Mouse (Mus musculus) telencephalon, adult 2 months (tissue): Measurements from ENCODE around the gene Paqr7.

Source experiments
- DNase-seq: peaks from one replicate; pipeline ENCODE4 v3.0.0-alpha.2; 2011; ENCODE audit warnings: low read depth, low spot score

The Paqr7 gene

GRCm38 (mm10) chr4:134503686-134504357 lies 7.3 kb downstream of the Paqr7 start:
- no peak for DNase-seq

DNA sequence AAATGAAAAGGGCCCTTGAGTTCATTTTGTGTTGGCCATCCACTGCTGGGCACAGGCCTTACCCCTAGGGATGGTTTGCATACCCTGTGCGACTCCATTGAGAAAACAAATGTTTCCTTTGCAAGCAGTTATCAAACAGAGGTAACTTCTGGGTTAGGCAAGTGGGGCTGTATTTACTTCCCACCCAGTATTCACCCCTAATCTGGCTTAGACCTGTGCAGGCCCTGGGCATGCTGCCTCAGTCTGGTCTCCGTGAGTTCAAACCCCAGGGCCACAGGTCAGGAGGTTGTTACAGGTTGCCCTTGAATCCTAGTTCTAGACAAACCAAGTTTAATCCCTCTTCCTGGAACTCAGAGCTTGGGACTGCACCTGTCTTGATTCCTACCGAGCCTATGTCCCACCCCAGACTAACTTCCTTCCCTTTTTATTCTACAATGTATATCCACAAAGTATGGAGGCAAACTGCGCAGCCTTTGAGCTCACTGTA lies 8.8 kb downstream of the Paqr7 start:
- DNase-seq, result no peak

GRCm38 (mm10) chr4:134505966-134506594 lies 9.6 kb downstream of the Paqr7 start:
- DNase-seq, result no peak

GRCm38 (mm10) chr4:134506713-134507112 lies 10.2 kb downstream of the Paqr7 start:
- DNase-seq, result no peak

- DNase-seq, result no peak
Measured at GRCm38 (mm10) chr4:134510396-134510795, 13.9 kb downstream of the Paqr7 start.

- peak; percentile 80 for DNase-seq
Measured at GRCm38 (mm10) chr4:134510845-134511411, 14.4 kb downstream of the Paqr7 start, which contains the start of gene Aunip. Gene Aunip, plus strand, starts transcription at chr4:134510999.

- DNase-seq, result no peak
Measured at GRCm38 (mm10) chr4:134511730-134512129, 15.2 kb downstream of the Paqr7 start.

DNA sequence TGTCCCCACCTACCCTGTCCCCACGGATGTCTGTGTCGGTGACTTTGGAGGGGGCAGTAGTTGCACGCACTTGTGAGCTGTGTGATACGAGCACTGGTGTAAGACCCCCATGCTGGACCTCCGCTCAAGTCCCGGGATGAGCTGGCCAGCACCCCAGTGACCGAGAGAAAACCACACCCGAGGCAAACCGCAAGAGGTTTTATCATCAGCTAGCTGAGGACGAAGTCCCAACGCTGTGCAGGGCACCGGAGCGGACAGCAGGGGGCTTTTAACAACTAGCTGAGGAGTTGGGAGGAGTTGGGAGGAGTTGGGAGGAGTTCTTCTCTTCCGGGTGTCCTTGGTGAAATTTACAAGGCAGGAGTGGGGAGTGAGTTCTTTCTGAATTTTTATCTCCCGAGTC lies 16.3 kb downstream of the Paqr7 start:
- no peak for DNase-seq

- DNase-seq, result no peak
Measured at GRCm38 (mm10) chr4:134514309-134514930, 17.9 kb downstream of the Paqr7 start.

GRCm38 (mm10) chr4:134515614-134516013 lies 19.1 kb downstream of the Paqr7 start:
- DNase-seq, result no peak

DNA sequence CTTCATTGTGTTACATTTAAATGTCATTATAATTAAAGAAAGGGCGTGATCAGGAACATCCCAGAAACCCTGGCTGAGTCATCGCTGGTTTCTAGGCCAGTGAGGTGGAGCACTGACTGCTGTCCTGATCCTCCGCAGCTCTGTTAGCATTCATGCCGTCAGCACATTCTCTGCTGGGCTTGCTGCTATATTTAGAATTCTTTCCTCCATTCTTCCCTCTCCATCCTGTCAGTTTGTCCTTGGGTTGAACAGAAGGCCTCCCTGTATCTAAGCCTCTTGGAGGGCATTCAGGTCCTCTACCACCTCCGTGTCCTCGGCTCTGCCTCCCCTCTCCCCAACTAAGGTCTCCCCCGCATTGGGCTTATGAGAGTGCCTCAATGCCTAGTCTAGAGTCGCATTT lies 20.5 kb downstream of the Paqr7 start:
- DNase-seq, result no peak

DNA sequence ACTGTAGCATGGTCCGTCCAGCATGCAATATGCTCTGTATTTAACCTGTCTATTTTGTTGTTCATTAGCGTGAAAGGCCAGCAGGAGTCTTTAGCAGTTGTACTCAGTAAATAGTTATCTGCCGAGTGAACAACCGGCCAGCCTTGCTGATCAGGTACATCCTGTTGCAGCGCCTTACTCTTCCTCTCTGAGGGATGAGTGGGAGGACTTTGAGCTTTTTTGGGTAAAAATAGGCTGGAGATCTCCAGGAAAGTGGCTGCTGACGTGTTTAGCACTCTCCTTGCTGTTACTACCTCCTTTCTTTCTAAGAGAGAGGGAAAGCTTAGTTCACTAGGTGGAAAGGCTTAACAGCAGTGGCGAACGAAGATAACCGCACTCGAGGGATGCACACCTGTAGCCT lies 21.2 kb downstream of the Paqr7 start:
- peak; percentile 77 for DNase-seq

- DNase-seq, result no peak
Measured at GRCm38 (mm10) chr4:134518541-134518940, 22.0 kb downstream of the Paqr7 start.

GRCm38 (mm10) chr4:134519281-134519680 lies 22.8 kb downstream of the Paqr7 start:
- no peak for DNase-seq

- no peak for DNase-seq
Measured at GRCm38 (mm10) chr4:134523447-134523846, 26.9 kb downstream of the Paqr7 start.

DNA sequence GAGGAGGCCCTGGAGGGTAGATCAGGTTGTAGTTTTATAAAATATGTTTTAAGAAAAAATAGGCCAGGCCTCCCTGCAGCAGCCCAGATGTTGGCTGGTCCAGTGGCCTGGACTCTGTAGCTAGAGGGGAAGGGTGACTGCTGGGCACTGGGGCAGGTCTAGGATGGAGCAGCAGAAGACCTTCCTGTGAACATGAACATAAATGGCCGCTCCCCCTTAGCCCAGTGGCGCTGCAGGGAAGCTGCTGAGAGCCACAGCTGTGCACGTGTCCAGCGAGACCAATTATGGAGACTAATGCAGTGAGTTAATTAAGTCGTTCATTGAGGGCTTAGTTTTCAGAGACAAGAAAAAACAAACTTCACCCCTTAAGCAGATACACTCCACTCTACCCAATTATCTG lies 29.3 kb downstream of the Paqr7 start:
- DNase-seq, result no peak

DNA sequence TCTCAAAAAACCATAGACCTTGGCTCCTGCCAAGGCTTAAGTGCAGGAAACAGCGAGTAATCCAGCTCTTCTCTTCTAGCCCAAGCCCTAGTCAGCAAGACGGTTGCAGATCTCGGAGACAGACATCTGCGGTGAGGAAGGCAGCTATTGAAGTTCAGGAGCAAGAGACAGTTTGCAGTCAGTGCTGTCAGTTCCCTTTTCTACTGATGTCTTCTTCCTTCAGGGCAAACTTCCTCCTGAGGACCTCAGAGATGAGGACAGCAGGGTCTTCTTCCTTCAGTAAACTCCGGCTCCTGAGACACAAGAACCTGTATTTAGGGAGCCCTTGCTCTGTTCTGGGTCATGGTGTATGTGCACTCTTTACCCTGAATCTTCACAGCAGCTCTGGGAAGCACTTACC lies 29.7 kb downstream of the Paqr7 start:
- no peak for DNase-seq

GRCm38 (mm10) chr4:134532928-134533327 lies 36.4 kb downstream of the Paqr7 start:
- DNase-seq, result no peak

- no peak for DNase-seq
Measured at GRCm38 (mm10) chr4:134533421-134533820, 36.9 kb downstream of the Paqr7 start.

GRCm38 (mm10) chr4:134534124-134534886 lies 37.8 kb downstream of the Paqr7 start:
- no peak for DNase-seq

- peak; percentile 95 for DNase-seq
Measured at GRCm38 (mm10) chr4:134534932-134535786, 38.7 kb downstream of the Paqr7 start, which contains the start of gene Mtfr1l. Gene Mtfr1l, minus strand, starts transcription at chr4:134535387.
